Mouse (Mus musculus) bone marrow macrophage, adult 2 months (primary cell): ENCODE data around the gene Vopp1. TPM values are rescaled to one million over a fixed set of nuclear protein-coding genes. Genes with fewer than 3 reads are reported as not detected.
"Not testable (repeated sequence)": the region's sequence is repeated elsewhere in the genome, so short reads cannot be mapped to it uniquely, and the experiment has no call there.

ENCODE experiments used
- H3K27ac ChIP-seq: 2 replicates; pipeline ENCODE4 v1.5.1; 2012; ENCODE audit warnings: low read depth, low read length; ENCODE audit not compliant: insufficient read depth
- H3K4me1 ChIP-seq: 2 replicates; pipeline ENCODE4 v1.6.1; 2012; ENCODE audit warnings: low read length; ENCODE audit not compliant: control insufficient read depth, insufficient read depth
- H3K4me3 ChIP-seq: 2 replicates; pipeline ENCODE4 v1.5.1; 2012; ENCODE audit warnings: mild to moderate bottlenecking, low read length, moderate library complexity; ENCODE audit not compliant: insufficient read depth
- CTCF ChIP-seq: IDR thresholded peaks from 2 replicates; pipeline ENCODE4 v1.5.1; 2012; ENCODE audit warnings: low read depth, mild to moderate bottlenecking, low read length, moderate library complexity
- POLR2A ChIP-seq: IDR thresholded peaks from 2 replicates; pipeline ENCODE4 v1.6.1; 2012; ENCODE audit warnings: mild to moderate bottlenecking, low read depth, low read length, borderline replicate concordance
- polyA plus RNA-seq: library from polyadenylated mRNA; stranded (reverse); fragments of >200 nt; gene quantifications from 2 replicates; pipeline ENCODE4 v1.2.4, GENCODE M21; 2012; ENCODE audit not compliant: missing spikeins, insufficient read depth, insufficient read length

Gene Vopp1
- polyA plus RNA-seq: 16.5 and 17.0 TPM in 2 replicates

DNA sequence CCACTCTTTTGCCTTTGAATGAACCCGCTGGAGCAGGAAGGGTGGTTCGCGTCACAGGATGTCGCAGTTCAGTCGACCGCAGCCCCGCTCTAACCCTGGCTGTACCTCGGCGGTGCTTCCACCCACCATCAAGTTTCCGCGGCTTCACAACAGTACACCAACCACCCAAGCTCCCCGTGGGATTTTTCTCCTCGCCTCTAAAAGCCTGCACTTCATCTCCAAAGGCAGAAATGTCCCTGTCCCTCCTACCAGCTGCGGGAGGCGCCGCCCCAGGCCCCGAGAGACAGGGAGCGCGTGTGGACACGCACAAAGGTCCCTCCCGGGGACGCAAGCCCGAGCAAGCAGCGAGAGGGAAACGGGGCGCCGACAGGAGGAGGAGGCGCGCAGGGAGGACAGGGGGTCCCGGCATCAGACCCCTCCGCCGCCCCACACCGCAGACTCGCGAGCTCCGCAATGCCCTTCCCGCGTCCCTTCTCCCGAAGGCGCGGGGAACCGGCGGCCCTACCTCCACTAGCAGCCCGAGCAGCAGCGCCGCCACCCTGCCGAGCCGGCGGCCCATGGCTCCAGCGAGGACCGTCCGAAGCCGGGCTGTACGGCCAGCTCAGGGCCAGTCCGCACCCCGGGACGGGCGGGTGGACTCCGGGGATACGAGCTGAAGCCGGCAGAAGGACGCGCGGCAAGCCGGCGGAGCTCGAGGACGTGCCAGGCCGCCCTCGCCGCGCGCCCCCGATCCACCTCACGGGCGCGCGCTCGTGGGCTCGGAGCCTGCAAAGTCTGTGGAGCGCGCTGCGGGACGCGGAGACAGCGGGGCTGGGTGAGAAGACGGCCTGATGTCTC, at the start of gene Vopp1:
TSS of gene Vopp1 (minus strand) at position 738 of the 837 bp plus-strand sequence.
- Histone ChIP-seq H3K27ac (peak within 1 kb of the TSS; percentile 23; the same call in 1 of the 2 replicates), H3K4me1 (peaks cover 5% of the 10 kb centered on the region; the same call in 1 of the 2 replicates), H3K4me3 (peak within 1 kb of the TSS; percentile 89)
- TF ChIP-seq POLR2A (0 out of 2 replicates have a peak, but pooled peaks have one; percentile 34), CTCF (no peak)

DNA sequence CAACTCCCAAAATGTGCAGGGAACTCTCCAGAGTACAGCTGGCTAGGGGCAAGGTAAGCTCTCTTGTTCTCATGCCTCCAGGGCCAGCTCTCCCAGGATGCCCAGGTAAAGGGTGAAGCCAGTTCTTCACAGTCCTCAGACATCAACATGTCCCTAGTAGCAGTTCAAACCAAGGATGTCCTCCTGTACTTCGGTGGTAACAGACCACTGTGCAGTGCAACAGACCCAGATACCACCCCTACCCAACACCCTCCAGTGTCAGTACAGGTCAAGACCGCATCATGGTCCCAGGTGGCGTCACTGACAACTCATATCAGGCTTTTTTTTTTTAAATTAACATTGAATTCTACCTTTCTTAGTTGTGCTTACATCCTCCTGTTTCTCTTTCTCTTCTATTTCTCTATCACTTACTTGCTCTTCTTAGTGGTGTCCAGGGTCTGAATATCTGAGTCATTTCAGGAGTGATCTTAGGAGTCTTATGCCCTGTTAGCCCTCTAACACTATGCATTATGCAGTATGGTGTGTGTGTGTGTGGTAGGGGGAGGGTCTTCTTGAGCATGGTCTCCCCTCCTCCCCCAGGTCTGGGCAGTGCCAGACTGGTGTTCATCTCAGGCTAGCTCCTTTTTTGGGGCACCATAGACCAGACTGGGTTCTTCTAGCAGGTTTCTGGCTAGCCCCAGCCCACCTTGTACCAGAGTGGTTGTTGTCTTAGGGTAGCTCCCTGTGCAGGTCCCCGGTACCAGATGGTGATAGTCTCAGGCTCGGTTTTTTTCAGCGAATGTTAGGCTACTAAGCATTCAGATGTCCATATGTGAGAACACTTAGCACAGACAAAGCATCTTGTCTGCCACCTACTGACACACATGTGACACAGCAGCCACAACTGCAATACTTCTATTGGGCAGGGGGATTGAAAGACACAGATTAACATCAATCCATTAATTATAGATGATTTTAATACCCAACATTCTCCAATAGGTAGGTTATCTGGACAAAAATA, 34.4 kb upstream of the Vopp1 start:
- Histone ChIP-seq H3K4me3 (no peak overlapping the region), H3K27ac (no peak overlapping the region), H3K4me1 (peaks cover 2% of the 10 kb centered on the region; the same call in 1 of the 2 replicates)
- no peak for TF ChIP-seq CTCF
- TF ChIP-seq POLR2A: no peak

DNA sequence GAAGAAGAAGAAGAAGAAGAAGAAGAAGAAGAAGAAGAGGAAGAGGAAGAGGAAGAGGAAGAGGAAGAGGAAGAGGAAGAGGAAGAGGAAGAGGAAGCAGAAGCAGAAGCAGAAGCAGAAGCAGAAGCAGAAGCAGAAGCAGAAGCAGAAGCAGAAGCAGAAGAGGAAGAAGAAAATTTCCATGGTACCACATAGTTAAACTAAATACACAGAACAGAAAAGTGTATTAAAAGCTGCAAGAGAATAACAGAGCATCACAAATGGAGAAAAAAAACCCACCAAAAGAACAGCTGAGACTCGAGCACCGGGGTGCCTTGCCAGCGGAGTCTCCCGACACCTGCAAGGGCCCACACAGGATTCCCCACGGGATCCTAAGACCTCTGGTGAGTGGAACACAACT, 26.2 kb upstream of the Vopp1 start:
- not testable (repeated sequence) for H3K4me1 ChIP-seq, H3K4me3 ChIP-seq
- H3K27ac ChIP-seq: peak overlapping the region; percentile 50

GRCm38 (mm10) chr6:57850286-57850685, 25.3 kb upstream of the Vopp1 start, which contains the start of gene Vmn1r21:
TSS of gene Vmn1r21 (minus strand) at chr6:57850343.
- no peak for TF ChIP-seq POLR2A
- no peak for TF ChIP-seq CTCF
- H3K27ac ChIP-seq: peak within 1 kb of the TSS; percentile 50; the same call in 1 of the 2 replicates
- H3K4me1 ChIP-seq: no peaks in the 10 kb centered on the region
- no peak within 1 kb of the TSS for H3K4me3 ChIP-seq

- TF ChIP-seq POLR2A (no peak), CTCF (no peak)
- Histone ChIP-seq H3K4me1 (no peaks in the 10 kb centered on the region), H3K27ac (no peak overlapping the region), H3K4me3 (no peak overlapping the region)
Measured at GRCm38 (mm10) chr6:57839693-57840408, 14.9 kb upstream of the Vopp1 start.

GRCm38 (mm10) chr6:57825259-57825715, 328 bp upstream of the Vopp1 start:
- Histone ChIP-seq H3K4me1 (peaks cover 5% of the 10 kb centered on the region; the same call in 1 of the 2 replicates), H3K27ac (no peak overlapping the region), H3K4me3 (peak overlapping the region; percentile 89)
- TF ChIP-seq CTCF: no peak

- Histone ChIP-seq H3K4me3 (0 out of 2 replicates have a peak overlapping the region, but pooled peaks have one; percentile 2), H3K4me1 (peaks cover 5% of the 10 kb centered on the region; the same call in 1 of the 2 replicates), H3K27ac (no peak overlapping the region)
- TF ChIP-seq CTCF: no peak
- no peak for TF ChIP-seq POLR2A
Measured at GRCm38 (mm10) chr6:57823461-57823860, 1.5 kb downstream of the Vopp1 start.

- Histone ChIP-seq H3K4me1 (peaks cover 5% of the 10 kb centered on the region; the same call in 1 of the 2 replicates), H3K27ac (no peak overlapping the region), H3K4me3 (no peak overlapping the region)
- TF ChIP-seq POLR2A: no peak
- no peak for TF ChIP-seq CTCF
Measured at GRCm38 (mm10) chr6:57822648-57823410, 2.1 kb downstream of the Vopp1 start.
